Mouse (Mus musculus) hindbrain, embryonic 14.5 days (tissue): ENCODE results near the gene Adgrf3. TPM values are rescaled to one million over a fixed set of nuclear protein-coding genes. Genes with fewer than 3 reads are reported as not detected.

Experiments
- ATAC-seq: fragments of 200-750 bp; cut with Nextera tagmentation; 2 replicates; pipeline ENCODE4 v1.8.0; 2017; ENCODE audit warnings: moderate number of reproducible peaks, mild to moderate bottlenecking, moderate TSS enrichment, moderate library complexity; ENCODE audit not compliant: low FRiP score
- DNase-seq: peaks from one replicate; pipeline ENCODE4 v3.0.0-alpha.2; 2015; ENCODE audit warnings: low spot score
- H3K27ac ChIP-seq: fragments of 300-500 bp; sonication (generic); 2 replicates; pipeline ENCODE4 v1.5.1; 2014; ENCODE audit warnings: mild to moderate bottlenecking, moderate library complexity
- H3K27me3 ChIP-seq: fragments of 300-500 bp; sonication (generic); 2 replicates; pipeline ENCODE4 v1.6.1; 2014; ENCODE audit warnings: mild to moderate bottlenecking, low read length, mixed read lengths; ENCODE audit not compliant: control insufficient read depth, insufficient read depth
- H3K36me3 ChIP-seq: fragments of 300-500 bp; sonication (generic); replicated peaks from 2 replicates; pipeline ENCODE4 v1.6.1; 2014; ENCODE audit not compliant: control insufficient read depth, insufficient read depth
- H3K4me1 ChIP-seq: fragments of 300-500 bp; sonication (generic); replicated peaks from 2 replicates; pipeline ENCODE4 v1.6.1; 2014; ENCODE audit warnings: antibody characterized with exemption, low read length, mixed read lengths; ENCODE audit not compliant: control insufficient read depth, insufficient read depth
- H3K4me2 ChIP-seq: fragments of 300-500 bp; sonication (generic); replicated peaks from 2 replicates; pipeline ENCODE4 v1.6.1; 2014; ENCODE audit warnings: mild to moderate bottlenecking, moderate library complexity
- H3K4me3 ChIP-seq: fragments of 300-500 bp; sonication (generic); replicated peaks from 2 replicates; pipeline ENCODE4 v1.5.1; 2014; ENCODE audit warnings: mild to moderate bottlenecking, low read length
- H3K9ac ChIP-seq: fragments of 300-500 bp; sonication (generic); 2 replicates; pipeline ENCODE4 v1.6.1; 2014
- H3K9me3 ChIP-seq: fragments of 300-500 bp; sonication (generic); 2 replicates; pipeline ENCODE4 v1.6.1; 2016; ENCODE audit warnings: low read length; ENCODE audit not compliant: control insufficient read depth
- WGBS: fragments of 180-500 bp; shearing (Covaris S2); extraction: QIAGEN DNeasy Blood & Tissue Kit; methylation state at CpG from one replicate; pipeline ENCODE4 v1.1.7; 2014; 5-methylcytosine and 5-hydroxymethylcytosine counted together
- polyA plus RNA-seq: library from polyadenylated mRNA; unstranded; fragments of >200 nt; fragmentation: Nextera tagmentation; extraction: Ambion mirVana; gene quantifications from 2 replicates; pipeline ENCODE4 v1.2.1, GENCODE M21; 2014

Gene Adgrf3
- polyA plus RNA-seq, 1 experiment from 2014 or later, result not detected

DNA sequence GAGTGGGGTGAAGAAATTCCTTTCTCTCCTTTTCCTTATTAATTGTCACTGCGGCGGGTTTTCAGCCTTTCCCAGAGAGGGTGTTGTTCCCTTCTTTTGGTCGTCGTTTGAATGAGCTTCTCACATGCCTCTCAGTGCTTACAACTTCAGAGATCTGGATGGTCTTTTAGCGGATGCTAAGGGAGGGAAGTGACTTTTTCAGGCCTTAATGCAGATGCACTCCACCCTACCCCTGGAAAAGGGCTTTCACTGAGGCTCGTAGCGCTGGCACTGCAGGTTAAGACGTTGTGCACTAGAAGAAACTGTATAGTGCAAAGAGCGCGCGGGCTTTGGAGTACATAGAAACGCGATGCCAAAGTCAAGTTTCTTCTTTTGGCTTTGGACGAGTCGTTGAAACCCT is 27.5 kb upstream of the Adgrf3 start:
- WGBS, result 1% methylated on average over 15 of the region's 15 CpGs
- ATAC-seq, result no peak
- Histone ChIP-seq H3K36me3 (peaks cover 3% of the 10 kb centered on the region; the same call in 1 of the 2 replicates), H3K9ac (peak overlapping the region; percentile 94), H3K9me3 (no peaks in the 10 kb centered on the region), H3K27me3 (no peaks in the 10 kb centered on the region), H3K4me1 (peaks cover 27% of the 10 kb centered on the region), H3K4me3 (peak overlapping the region; percentile 87), H3K4me2 (peak overlapping the region; percentile 86), H3K27ac (peak overlapping the region; percentile 94)
- DNase-seq, result peak; percentile 34

DNA sequence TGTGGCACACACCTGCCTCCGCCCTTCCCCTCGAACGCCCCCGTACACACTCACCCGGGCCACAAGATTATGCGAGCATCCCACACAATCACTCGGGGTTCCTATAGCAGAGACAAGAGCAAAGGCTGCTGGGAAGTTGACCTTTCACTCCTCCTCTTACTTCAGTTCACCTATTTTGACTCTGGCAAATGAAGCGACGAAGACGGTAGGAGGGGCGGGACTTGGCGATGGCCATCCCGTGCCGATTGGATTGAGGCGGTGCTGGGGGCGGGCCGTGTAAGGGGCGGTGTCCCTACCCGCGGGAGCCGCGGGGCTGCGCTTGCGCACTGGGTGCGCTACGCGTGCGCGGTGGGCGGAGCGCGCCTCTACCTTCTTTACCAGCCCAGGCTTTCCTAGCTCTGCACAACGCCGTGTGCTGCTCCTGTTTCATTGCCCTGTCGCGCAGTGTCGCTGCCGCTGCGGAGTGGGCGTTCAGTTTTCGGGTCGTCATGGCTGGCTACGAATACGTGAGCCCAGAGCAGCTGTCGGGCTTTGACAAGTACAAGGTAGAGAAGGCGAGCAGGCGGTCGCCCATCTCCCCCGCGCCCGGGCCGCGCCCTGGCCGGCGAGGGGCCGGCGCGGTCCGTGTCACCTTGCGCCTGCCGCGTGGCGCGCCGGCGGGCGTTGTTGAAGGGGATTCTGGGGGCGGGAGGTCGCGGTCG is 26.9 kb upstream of the Adgrf3 start, which contains the start of gene Selenoi:
Selenoi (plus strand) TSS at position 311 of the 701 bp plus-strand sequence.
- H3K27me3 ChIP-seq, result no peaks in the 10 kb centered on the region
- H3K4me2 ChIP-seq, result peak within 1 kb of the TSS; percentile 86
- peaks cover 27% of the 10 kb centered on the region for H3K4me1 ChIP-seq
- peak within 1 kb of the TSS; percentile 94 for H3K27ac ChIP-seq
- ATAC-seq (peak; percentile 100), DNase-seq (peak; percentile 98)
- peaks cover 3% of the 10 kb centered on the region; the same call in 1 of the 2 replicates for H3K36me3 ChIP-seq
- 2% methylated on average over 69 of the region's 71 CpGs for WGBS
- H3K9ac ChIP-seq, result peak within 1 kb of the TSS; percentile 94
- H3K9me3 ChIP-seq, result no peaks in the 10 kb centered on the region
- H3K4me3 ChIP-seq, result peak within 1 kb of the TSS; percentile 87

DNA sequence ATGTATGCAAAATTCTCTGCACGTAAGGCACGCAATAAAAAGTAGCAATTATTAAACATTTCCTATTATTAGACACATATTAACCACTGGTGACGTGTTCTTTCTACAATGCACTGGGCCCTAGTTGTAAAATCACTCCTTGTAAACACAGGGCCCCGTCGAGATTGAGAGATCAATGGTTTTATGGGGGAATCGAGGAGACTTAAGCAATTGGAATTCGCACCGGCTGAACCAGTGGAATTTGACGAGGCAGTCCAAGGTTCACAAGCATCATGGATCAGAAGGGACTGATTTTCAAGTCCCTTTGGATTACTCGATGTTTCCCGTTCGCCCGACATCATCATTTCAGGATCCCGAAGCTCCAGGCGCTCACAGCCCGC is 26.4 kb upstream of the Adgrf3 start:
- 36% methylated on average over 16 of the region's 16 CpGs for WGBS
- Histone ChIP-seq H3K9ac (peak overlapping the region; percentile 76), H3K27me3 (no peaks in the 10 kb centered on the region), H3K36me3 (peaks cover 3% of the 10 kb centered on the region; the same call in 1 of the 2 replicates), H3K4me2 (peak overlapping the region; percentile 86), H3K4me3 (peak overlapping the region; percentile 87), H3K4me1 (peaks cover 27% of the 10 kb centered on the region), H3K9me3 (no peaks in the 10 kb centered on the region), H3K27ac (peak overlapping the region; percentile 89)
- ATAC-seq (no peak), DNase-seq (no peak)

DNA sequence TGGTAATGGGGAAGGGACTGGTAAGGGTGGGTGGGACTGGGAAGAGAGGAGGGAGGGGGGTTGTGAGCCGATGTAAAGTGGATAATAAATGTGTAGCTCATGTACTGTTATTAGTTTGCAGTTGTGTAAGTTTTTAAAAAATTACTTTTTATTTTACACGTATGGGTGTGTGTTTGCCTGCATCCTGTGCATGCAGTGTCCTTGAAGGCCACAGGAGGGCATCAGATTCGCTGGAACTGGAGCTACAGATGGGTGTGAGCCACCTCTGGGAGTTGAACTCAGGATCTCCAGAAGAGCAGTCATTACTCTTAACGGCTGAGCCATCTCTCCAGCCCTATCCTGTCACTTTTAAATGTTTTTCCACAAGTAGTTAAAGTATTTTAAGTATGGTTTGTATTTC is 25.4 kb upstream of the Adgrf3 start:
- ATAC-seq, result no peak
- DNase-seq, result no peak

DNA sequence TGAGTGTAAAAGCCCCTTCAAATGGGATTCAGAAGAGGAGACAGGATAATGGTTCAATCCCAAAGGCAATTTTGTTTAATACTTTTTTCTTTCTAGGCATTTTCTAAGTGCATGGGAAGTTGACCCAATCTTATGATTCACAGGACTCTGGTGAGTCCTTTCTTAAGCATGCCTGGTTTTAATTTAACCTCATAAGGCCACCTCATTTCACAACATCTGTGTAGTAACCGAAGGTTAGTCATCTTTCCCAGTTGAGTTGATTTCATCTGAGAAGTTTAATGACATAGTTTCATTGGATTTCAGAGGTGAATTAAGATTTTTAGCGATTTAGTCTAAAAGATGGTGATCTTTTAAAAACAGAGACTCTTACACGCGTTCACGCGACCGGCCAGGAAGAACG is 17.2 kb upstream of the Adgrf3 start:
- H3K36me3 ChIP-seq, result 0 out of 2 replicates have a peak, but pooled peaks cover 4% of the 10 kb centered on the region
- no peak overlapping the region for H3K9ac ChIP-seq
- H3K4me3 ChIP-seq, result no peak overlapping the region
- no peak overlapping the region for H3K27ac ChIP-seq
- WGBS, result 97% methylated on average over 8 of the region's 8 CpGs
- no peak for ATAC-seq
- no peaks in the 10 kb centered on the region for H3K9me3 ChIP-seq
- H3K4me2 ChIP-seq, result no peak overlapping the region
- no peaks in the 10 kb centered on the region for H3K27me3 ChIP-seq
- H3K4me1 ChIP-seq, result no peaks in the 10 kb centered on the region
- DNase-seq, result no peak

More for the DNA sequence above, 25.4 kb upstream of the Adgrf3 start:
- H3K4me2 ChIP-seq, result no peak overlapping the region
- no peak overlapping the region for H3K4me3 ChIP-seq
- peaks cover 26% of the 10 kb centered on the region for H3K4me1 ChIP-seq
- 84% methylated on average over 4 of the region's 4 CpGs for WGBS
- H3K27me3 ChIP-seq, result no peaks in the 10 kb centered on the region
- H3K27ac ChIP-seq, result no peak overlapping the region
- peaks cover 3% of the 10 kb centered on the region; the same call in 1 of the 2 replicates for H3K36me3 ChIP-seq
- H3K9ac ChIP-seq, result no peak overlapping the region
- no peaks in the 10 kb centered on the region for H3K9me3 ChIP-seq

DNA sequence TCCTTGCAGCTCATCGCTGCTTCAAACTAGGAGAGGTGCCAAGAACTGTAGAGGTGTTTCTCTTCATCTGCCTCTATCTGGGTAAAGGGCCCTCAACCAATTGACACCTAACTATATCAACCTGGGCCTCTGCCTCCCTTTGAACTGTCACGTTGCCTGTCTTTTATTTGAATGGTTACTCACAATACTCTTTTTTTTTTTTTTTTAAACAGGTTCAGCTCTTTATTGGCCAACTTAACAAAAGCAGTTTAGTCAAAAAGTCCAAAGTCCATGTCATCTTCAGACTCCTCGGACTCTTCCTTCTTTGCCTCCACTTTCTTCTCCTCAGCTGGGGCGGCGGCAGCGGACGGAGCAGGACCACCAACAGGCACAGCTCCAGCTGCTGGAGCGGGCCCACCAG is 15.1 kb upstream of the Adgrf3 start:
- Histone ChIP-seq H3K4me1 (no peaks in the 10 kb centered on the region), H3K4me3 (no peak overlapping the region), H3K9ac (no peak overlapping the region), H3K27ac (no peak overlapping the region), H3K36me3 (0 out of 2 replicates have a peak, but pooled peaks cover 4% of the 10 kb centered on the region), H3K27me3 (no peaks in the 10 kb centered on the region), H3K9me3 (no peaks in the 10 kb centered on the region), H3K4me2 (no peak overlapping the region)
- ATAC-seq (no peak), DNase-seq (no peak)
- WGBS, result 85% methylated on average over 8 of the region's 8 CpGs

DNA sequence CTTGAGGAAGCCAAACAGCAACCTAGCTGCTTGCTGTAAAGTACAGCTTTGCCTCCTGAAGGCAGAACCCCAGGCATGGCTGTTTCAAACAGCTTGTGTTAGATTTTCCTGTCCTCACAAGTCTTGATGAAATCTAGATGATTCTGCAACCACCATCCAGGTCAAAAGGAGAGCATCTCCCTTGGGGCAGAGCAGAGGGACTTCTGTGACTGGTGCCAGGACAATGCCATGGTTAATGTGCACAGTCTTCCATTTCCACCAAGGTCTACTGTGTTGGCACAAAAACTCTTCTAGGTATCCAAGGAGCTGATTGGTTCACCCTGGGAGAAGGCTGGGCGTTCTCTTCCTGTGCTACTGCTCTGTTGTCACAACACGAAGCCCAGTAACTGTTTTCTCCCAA is 14.2 kb upstream of the Adgrf3 start:
- Histone ChIP-seq H3K27ac (no peak overlapping the region), H3K4me1 (no peaks in the 10 kb centered on the region), H3K27me3 (no peaks in the 10 kb centered on the region), H3K9ac (no peak overlapping the region), H3K36me3 (0 out of 2 replicates have a peak, but pooled peaks cover 4% of the 10 kb centered on the region), H3K9me3 (no peaks in the 10 kb centered on the region), H3K4me2 (no peak overlapping the region), H3K4me3 (no peak overlapping the region)
- 87% methylated on average over 2 of the region's 2 CpGs for WGBS
- no peak for DNase-seq
- no peak for ATAC-seq

DNA sequence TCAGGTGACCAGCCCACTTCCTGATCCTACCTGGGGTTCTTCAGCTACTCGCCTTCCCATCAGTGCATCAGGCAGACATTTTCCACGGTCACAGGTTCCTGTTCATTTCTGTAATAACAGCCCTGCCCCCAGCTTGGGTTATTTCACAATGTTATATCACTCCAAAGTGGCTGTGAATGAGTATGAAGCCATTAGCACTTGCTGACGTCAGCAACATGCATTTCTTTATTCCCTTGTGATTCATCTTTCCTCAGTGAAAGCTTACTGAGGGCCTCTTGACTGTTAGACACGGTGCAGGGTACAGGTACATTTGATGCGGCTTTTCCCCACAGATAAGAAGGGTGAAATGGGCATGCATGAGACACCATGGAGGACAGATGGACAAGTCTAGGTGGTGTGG is 10.4 kb upstream of the Adgrf3 start:
- no peaks in the 10 kb centered on the region for H3K27me3 ChIP-seq
- WGBS, result 77% methylated on average over 5 of the region's 5 CpGs
- no peak for ATAC-seq

DNA sequence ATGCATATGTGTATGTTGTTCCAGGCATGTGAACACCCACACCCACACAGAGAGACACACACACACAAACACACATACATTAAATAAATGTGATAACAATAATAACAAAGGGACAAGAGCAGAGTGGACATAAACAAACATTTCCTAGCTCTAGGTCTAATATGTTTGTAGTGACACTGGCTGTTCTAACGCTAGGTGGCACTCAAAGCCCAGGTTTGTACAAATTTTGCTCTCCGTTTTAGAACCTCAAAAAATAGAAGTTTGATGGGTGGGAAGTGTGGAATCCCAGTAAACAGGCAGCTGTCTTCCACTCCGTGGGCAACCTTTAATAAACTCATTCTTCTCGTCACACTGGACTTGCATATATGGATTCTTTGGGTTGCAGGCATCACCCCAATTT is 9.4 kb upstream of the Adgrf3 start:
- no peak overlapping the region for H3K27ac ChIP-seq
- peak; percentile 87 for DNase-seq
- no peaks in the 10 kb centered on the region for H3K9me3 ChIP-seq
- H3K9ac ChIP-seq, result no peak overlapping the region
- ATAC-seq, result no peak
- no peaks in the 10 kb centered on the region for H3K27me3 ChIP-seq
- H3K4me2 ChIP-seq, result no peak overlapping the region
- no peaks in the 10 kb centered on the region for H3K4me1 ChIP-seq
- H3K4me3 ChIP-seq, result no peak overlapping the region
- WGBS, result 16% methylated on average over 4 of the region's 4 CpGs
- no peaks in the 10 kb centered on the region for H3K36me3 ChIP-seq

More for the DNA sequence above, 10.4 kb upstream of the Adgrf3 start:
- no peak for DNase-seq
- no peak overlapping the region for H3K27ac ChIP-seq
- H3K9me3 ChIP-seq, result no peaks in the 10 kb centered on the region
- H3K4me3 ChIP-seq, result no peak overlapping the region
- H3K4me1 ChIP-seq, result no peaks in the 10 kb centered on the region
- H3K4me2 ChIP-seq, result no peak overlapping the region
- H3K9ac ChIP-seq, result no peak overlapping the region
- H3K36me3 ChIP-seq, result no peaks in the 10 kb centered on the region
